Mouse (Mus musculus): ENCODE results near the gene Grwd1.
A peak's percentile ranks its signal among the peaks of the same experiment; 100 is the strongest.
"Not testable (repeated sequence)": the region's sequence is repeated elsewhere in the genome, so short reads cannot be mapped to it uniquely, and the experiment has no call there.

Grwd1 gene

GRCm38 (mm10) chr7:45830427-45831127 is at the start of gene Grwd1:
Grwd1 (minus strand) TSS chr7:45830944.
- DNase-seq (ENCODE audit: low read depth, low spot score), result peak; percentile 95

GRCm38 (mm10) chr7:45880531-45880930 is 49.8 kb upstream of the Grwd1 start:
- no peak for DNase-seq (ENCODE audit: low read depth, low spot score)

- not testable (repeated sequence) for DNase-seq (ENCODE audit: low read depth, low spot score)
Observed at GRCm38 (mm10) chr7:45878278-45878677, 47.5 kb upstream of the Grwd1 start, which contains the start of gene Grin2d. Grin2d (minus strand) TSS chr7:45878378.

- DNase-seq (ENCODE audit: low read depth, low spot score), result no peak
Observed at GRCm38 (mm10) chr7:45876895-45877294, 46.2 kb upstream of the Grwd1 start.

- peak; percentile 35 for DNase-seq (ENCODE audit: low read depth, low spot score)
Observed at GRCm38 (mm10) chr7:45873061-45873947, 42.6 kb upstream of the Grwd1 start.

GRCm38 (mm10) chr7:45872624-45873023 is 41.9 kb upstream of the Grwd1 start, which contains the start of gene Kdelr1:
Kdelr1 (plus strand) TSS chr7:45872772.
- DNase-seq (ENCODE audit: low read depth, low spot score), result peak; percentile 88

- no peak for DNase-seq (ENCODE audit: low read depth, low spot score)
Observed at GRCm38 (mm10) chr7:45870282-45871058, 39.7 kb upstream of the Grwd1 start.

GRCm38 (mm10) chr7:45869787-45870186 is 39.0 kb upstream of the Grwd1 start:
- no peak for DNase-seq (ENCODE audit: low read depth, low spot score)

- DNase-seq (ENCODE audit: low read depth, low spot score), result no peak
Observed at GRCm38 (mm10) chr7:45869107-45869670, 38.4 kb upstream of the Grwd1 start.

GRCm38 (mm10) chr7:45867871-45868270 is 37.1 kb upstream of the Grwd1 start:
- DNase-seq (ENCODE audit: low read depth, low spot score), result no peak

GRCm38 (mm10) chr7:45865925-45866910 is 35.5 kb upstream of the Grwd1 start:
- peak; percentile 96 for DNase-seq (ENCODE audit: low read depth, low spot score)

GRCm38 (mm10) chr7:45864435-45864834 is 33.7 kb upstream of the Grwd1 start:
- DNase-seq (ENCODE audit: low read depth, low spot score), result no peak

GRCm38 (mm10) chr7:45862804-45863203 is 32.1 kb upstream of the Grwd1 start:
- DNase-seq (ENCODE audit: low read depth, low spot score), result no peak

- no peak for DNase-seq (ENCODE audit: low read depth, low spot score)
Observed at GRCm38 (mm10) chr7:45859008-45859407, 28.3 kb upstream of the Grwd1 start.

- DNase-seq (ENCODE audit: low read depth, low spot score), result peak; percentile 84
Observed at GRCm38 (mm10) chr7:45856950-45857901, 26.5 kb upstream of the Grwd1 start.

- DNase-seq (ENCODE audit: low read depth, low spot score), result no peak
Observed at GRCm38 (mm10) chr7:45853089-45853488, 22.3 kb upstream of the Grwd1 start.

- DNase-seq (ENCODE audit: low read depth, low spot score), result no peak
Observed at GRCm38 (mm10) chr7:45850661-45851060, 19.9 kb upstream of the Grwd1 start.

GRCm38 (mm10) chr7:45848447-45849027 is 17.8 kb upstream of the Grwd1 start:
- DNase-seq (ENCODE audit: low read depth, low spot score), result no peak

Data from ES-CJ7 (cell line).